ENCODE assay signal across 11 mouse cellular contexts in genomic region chr15:27806219-27806618, GRCm38 (mm10).
DNase-seq lines count a peak whose midpoint lies in the region; ATAC-seq and TF ChIP-seq lines count a peak whose summit lies in the region.
"Had no signal": no experiment of that assay in that cellular context is flagged by ENCODE, and none has a peak within 500 bp of the region (broad histone marks: within the 10 kb centered on the region; RNA-seq: fewer than 3 reads in every experiment).

No protein-coding gene starts in this region.

- no peak overlapping the region for H3K9ac ChIP-seq in midbrain, postnatal 0 days (replicated peaks; ENCODE audit: low read length, poor library complexity, severe bottlenecking)
- H3K9ac ChIP-seq in midbrain, embryonic 16.5 days (ENCODE audit: low read depth, low read length), result no peak overlapping the region
- no peak overlapping the region for H3K9ac ChIP-seq in stomach, embryonic 14.5 days (replicated peaks; ENCODE audit: low read depth, low read length)
- H3K9ac ChIP-seq: neural tube, embryonic 12.5 days had no signal

- no peak overlapping the region for H3K4me3 ChIP-seq in midbrain, postnatal 0 days (ENCODE audit: low read depth, low read length)
- H3K4me3 ChIP-seq in midbrain, embryonic 16.5 days (ENCODE audit: low read depth, low read length), result no peak overlapping the region
- no peak overlapping the region for H3K4me3 ChIP-seq in limb, embryonic 10.5 days
- H3K4me3 ChIP-seq in stomach, embryonic 14.5 days (ENCODE audit: low read depth, low read length), result no peak overlapping the region
- H3K4me3 ChIP-seq: neural tube, embryonic 12.5 days had no signal

- H3K27ac ChIP-seq in midbrain, postnatal 0 days (ENCODE audit: low read depth, low read length), result no peak overlapping the region
- H3K27ac ChIP-seq in midbrain, embryonic 16.5 days (ENCODE audit: low read length), result no peak overlapping the region
- H3K27ac ChIP-seq in limb, embryonic 10.5 days, result peak overlapping the region; percentile 77
- H3K27ac ChIP-seq in stomach, embryonic 14.5 days (ENCODE audit: low read length), result peak overlapping the region; percentile 48; the same call in 1 of the 2 replicates
- H3K27ac ChIP-seq: neural tube, embryonic 12.5 days had no signal

- 76% methylated on average over 10 of the region's 10 CpGs for WGBS in midbrain, postnatal 0 days
- WGBS in midbrain, embryonic 16.5 days, result 78% methylated on average over 10 of the region's 10 CpGs
- 73% methylated on average over 10 of the region's 10 CpGs for WGBS in limb, embryonic 10.5 days
- WGBS in stomach, embryonic 14.5 days, result 55% methylated on average over 10 of the region's 10 CpGs

- 0 out of 2 replicates have a peak, but pooled peaks have one; percentile 20 for ATAC-seq in midbrain, postnatal 0 days (ENCODE audit: low FRiP score)
- no peak for ATAC-seq in midbrain, embryonic 16.5 days
- peak; percentile 46; the same call in 1 of the 2 replicates for ATAC-seq in stomach, embryonic 14.5 days (ENCODE audit: insufficient number of reproducible peaks, insufficient read depth, low FRiP score, low read depth)
- ATAC-seq in megakaryocyte-erythroid progenitor cell, adult 5-6 weeks (replicated peaks; ENCODE audit: low FRiP score, low TSS enrichment, poor library complexity, severe bottlenecking), result no peak

- 0 out of 2 replicates have a peak, but pooled peaks cover 2% of the 10 kb centered on the region for H3K4me1 ChIP-seq in midbrain, postnatal 0 days (ENCODE audit: insufficient read depth, low read length)
- peaks cover 8% of the 10 kb centered on the region; the same call in 1 of the 2 replicates for H3K4me1 ChIP-seq in midbrain, embryonic 16.5 days (ENCODE audit: control insufficient read depth, insufficient read depth, low read length)
- H3K4me1 ChIP-seq in limb, embryonic 10.5 days, result peaks cover 89% of the 10 kb centered on the region
- peaks cover 68% of the 10 kb centered on the region for H3K4me1 ChIP-seq in stomach, embryonic 14.5 days (ENCODE audit: control insufficient read depth, insufficient read depth, low read length)

- no peaks in the 10 kb centered on the region for H3K27me3 ChIP-seq in midbrain, postnatal 0 days (ENCODE audit: insufficient read depth, low read length)
- no peaks in the 10 kb centered on the region; the same call in 1 of the 2 replicates for H3K27me3 ChIP-seq in midbrain, embryonic 16.5 days (ENCODE audit: control insufficient read depth, insufficient read depth, low read depth, low read length)
- no peaks in the 10 kb centered on the region for H3K27me3 ChIP-seq in limb, embryonic 10.5 days (ENCODE audit: low read depth, poor library complexity, severe bottlenecking)
- no peaks in the 10 kb centered on the region for H3K27me3 ChIP-seq in stomach, embryonic 14.5 days (ENCODE audit: control insufficient read depth, insufficient read depth, low read length)
- H3K27me3 ChIP-seq: CH12.LX; neural tube, embryonic 12.5 days had no signal

- peak; percentile 25 for DNase-seq in heart, postnatal 4 days
- no peak for DNase-seq in heart, postnatal 36 days
- DNase-seq in midbrain, postnatal 0 days (ENCODE audit: low spot score), result no peak
- no peak for DNase-seq in limb, embryonic 10.5 days (ENCODE audit: low spot score)
- no peak for DNase-seq in embryo, embryonic 10.5 days (ENCODE audit: low spot score)
- DNase-seq: heart, adult 18-20 months had no signal

- no peak for TF ChIP-seq CTCF in midbrain, postnatal 0 days (IDR thresholded peaks at IDR 0.05)

- no peak overlapping the region for H3K4me2 ChIP-seq in midbrain, postnatal 0 days (ENCODE audit: low read depth, low read length, poor library complexity, severe bottlenecking)
- H3K4me2 ChIP-seq in midbrain, embryonic 16.5 days (ENCODE audit: low read length), result no peak overlapping the region
- H3K4me2 ChIP-seq in stomach, embryonic 14.5 days (replicated peaks; ENCODE audit: low read depth, low read length), result no peak overlapping the region
- H3K4me2 ChIP-seq: neural tube, embryonic 12.5 days had no signal

- intact Hi-C loops in heart, postnatal 36 days (cut with DNase I), result no loop called here

- H3K36me3 ChIP-seq in midbrain, postnatal 0 days (ENCODE audit: insufficient read depth, low read length), result peaks cover 42% of the 10 kb centered on the region
- peaks cover 19% of the 10 kb centered on the region for H3K36me3 ChIP-seq in midbrain, embryonic 16.5 days (ENCODE audit: control insufficient read depth, insufficient read depth, low read length)
- H3K36me3 ChIP-seq in limb, embryonic 10.5 days, result peaks cover 53% of the 10 kb centered on the region
- H3K36me3 ChIP-seq in stomach, embryonic 14.5 days (ENCODE audit: control insufficient read depth, insufficient read depth, low read length), result peaks cover 11% of the 10 kb centered on the region; the same call in 1 of the 2 replicates

- no peaks in the 10 kb centered on the region for H3K9me3 ChIP-seq in midbrain, postnatal 0 days (ENCODE audit: low read length)
- no peaks in the 10 kb centered on the region for H3K9me3 ChIP-seq in midbrain, embryonic 16.5 days (replicated peaks; ENCODE audit: control insufficient read depth, low read length, poor library complexity, severe bottlenecking)
- no peaks in the 10 kb centered on the region for H3K9me3 ChIP-seq in limb, embryonic 10.5 days (replicated peaks)
- no peaks in the 10 kb centered on the region for H3K9me3 ChIP-seq in stomach, embryonic 14.5 days (ENCODE audit: control insufficient read depth, low read depth, low read length)
- H3K9me3 ChIP-seq: neural tube, embryonic 12.5 days had no signal

Comparison
In these comparisons a context has a peak if more than half of its experiments do, and no peak if none do; other contexts are left out.
1. ATAC-seq: peak in midbrain, postnatal 0 days (single experiment) and stomach, embryonic 14.5 days (single experiment); none in midbrain, embryonic 16.5 days (single experiment) and megakaryocyte-erythroid progenitor cell, adult 5-6 weeks (single experiment).
2. H3K27ac ChIP-seq: peak in limb, embryonic 10.5 days (single experiment) and stomach, embryonic 14.5 days (single experiment); none in midbrain, postnatal 0 days (single experiment) and midbrain, embryonic 16.5 days (single experiment).